Mouse (Mus musculus): ENCODE measurements around the gene CK137956. TPM values are rescaled to one million over a fixed set of nuclear protein-coding genes. Genes with fewer than 3 reads are reported as not detected.

Gene CK137956
- total and polyA plus RNA-seq, 2 experiments from 2014 or later = 2.4 to 3.0 TPM

GRCm38 (mm10) chr4:127981125-127981524, 10.4 kb upstream of the CK137956 start:
- no peaks in the 10 kb centered on the region for H3K27me3 ChIP-seq (ENCODE audit: insufficient read depth, low read length)
- WGBS = 34% methylated on average over 6 of the region's 6 CpGs
- no peak overlapping the region for H3K4me3 ChIP-seq (ENCODE audit: low read length)
- DNase-seq (ENCODE audit: low spot score) = peak; percentile 42
- no peak overlapping the region for H3K4me2 ChIP-seq (ENCODE audit: low read depth, low read length)
- H3K9ac ChIP-seq (replicated peaks; ENCODE audit: low read length) = no peak overlapping the region
- H3K4me1 ChIP-seq (ENCODE audit: insufficient read depth, low read length) = 0 out of 2 replicates have a peak, but pooled peaks cover 6% of the 10 kb centered on the region
- no peaks in the 10 kb centered on the region for H3K9me3 ChIP-seq (ENCODE audit: low read length)
- H3K36me3 ChIP-seq (ENCODE audit: insufficient read depth, low read length) = no peaks in the 10 kb centered on the region
- peak; percentile 21 for ATAC-seq
- H3K27ac ChIP-seq = no peak overlapping the region
- TF ChIP-seq CTCF (IDR thresholded peaks at IDR 0.05; ENCODE audit: low read depth) = no peak

- Histone ChIP-seq H3K4me1 (ENCODE audit: insufficient read depth, low read length) (peaks cover 9% of the 10 kb centered on the region; the same call in 1 of the 2 replicates), H3K27ac (no peak overlapping the region), H3K4me2 (ENCODE audit: low read depth, low read length) (no peak overlapping the region), H3K4me3 (ENCODE audit: low read length) (no peak overlapping the region), H3K9ac (replicated peaks; ENCODE audit: low read length) (no peak overlapping the region), H3K27me3 (ENCODE audit: insufficient read depth, low read length) (peaks cover 6% of the 10 kb centered on the region; the same call in 1 of the 2 replicates), H3K9me3 (ENCODE audit: low read length) (no peaks in the 10 kb centered on the region), H3K36me3 (ENCODE audit: insufficient read depth, low read length) (no peaks in the 10 kb centered on the region)
- ATAC-seq (no peak), DNase-seq (ENCODE audit: low spot score) (no peak)
- 73% methylated on average over 3 of the region's 3 CpGs for WGBS
- no peak for TF ChIP-seq CTCF (IDR thresholded peaks at IDR 0.05; ENCODE audit: low read depth)
Observed at GRCm38 (mm10) chr4:127972976-127973375, 2.2 kb upstream of the CK137956 start.

DNA sequence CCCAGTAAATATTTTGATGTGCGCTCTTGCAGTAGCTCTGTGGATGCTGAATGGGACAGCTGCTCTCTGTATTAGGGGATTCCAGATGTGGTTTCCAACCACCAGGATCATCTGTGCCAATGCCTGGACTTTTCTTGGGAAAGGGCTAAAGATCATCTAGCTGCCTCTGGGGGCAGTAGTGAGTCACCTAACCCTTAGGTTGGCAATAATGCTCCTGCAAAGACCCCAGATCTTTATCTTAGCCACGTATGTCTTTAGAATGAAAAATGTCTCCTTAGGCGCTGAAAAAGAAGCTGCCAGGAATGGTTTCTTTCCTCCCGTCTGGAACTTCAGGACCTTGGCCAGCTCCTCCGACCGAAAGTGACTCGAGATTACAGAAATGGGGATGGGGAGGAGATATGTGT, 731 bp downstream of the CK137956 start:
- peak; percentile 72 for TF ChIP-seq CTCF (IDR thresholded peaks at IDR 0.05; ENCODE audit: low read depth)
- peaks cover 6% of the 10 kb centered on the region; the same call in 1 of the 2 replicates for H3K27me3 ChIP-seq (ENCODE audit: insufficient read depth, low read length)
- H3K4me3 ChIP-seq (ENCODE audit: low read length) = no peak overlapping the region
- 6% methylated on average over 7 of the region's 7 CpGs for WGBS
- H3K9me3 ChIP-seq (ENCODE audit: low read length) = no peaks in the 10 kb centered on the region
- no peak overlapping the region for H3K27ac ChIP-seq
- no peaks in the 10 kb centered on the region for H3K36me3 ChIP-seq (ENCODE audit: insufficient read depth, low read length)
- DNase-seq (ENCODE audit: low spot score) (peak; percentile 69), ATAC-seq (no peak)
- H3K4me1 ChIP-seq (ENCODE audit: insufficient read depth, low read length) = peaks cover 9% of the 10 kb centered on the region; the same call in 1 of the 2 replicates
- H3K4me2 ChIP-seq (ENCODE audit: low read depth, low read length) = no peak overlapping the region
- H3K9ac ChIP-seq (replicated peaks; ENCODE audit: low read length) = no peak overlapping the region

GRCm38 (mm10) chr4:127969101-127969500, 1.6 kb downstream of the CK137956 start:
- H3K4me1 ChIP-seq (ENCODE audit: insufficient read depth, low read length) = peaks cover 9% of the 10 kb centered on the region; the same call in 1 of the 2 replicates
- ATAC-seq = no peak
- no peak for TF ChIP-seq CTCF (IDR thresholded peaks at IDR 0.05; ENCODE audit: low read depth)
- no peak overlapping the region for H3K4me2 ChIP-seq (ENCODE audit: low read depth, low read length)
- H3K36me3 ChIP-seq (ENCODE audit: insufficient read depth, low read length) = no peaks in the 10 kb centered on the region
- WGBS = 13% methylated on average over 7 of the region's 7 CpGs
- peaks cover 6% of the 10 kb centered on the region; the same call in 1 of the 2 replicates for H3K27me3 ChIP-seq (ENCODE audit: insufficient read depth, low read length)
- H3K4me3 ChIP-seq (ENCODE audit: low read length) = no peak overlapping the region
- H3K9me3 ChIP-seq (ENCODE audit: low read length) = no peaks in the 10 kb centered on the region
- DNase-seq (ENCODE audit: low spot score) = peak; percentile 56
- no peak overlapping the region for H3K9ac ChIP-seq (replicated peaks; ENCODE audit: low read length)
- H3K27ac ChIP-seq = no peak overlapping the region

DNA sequence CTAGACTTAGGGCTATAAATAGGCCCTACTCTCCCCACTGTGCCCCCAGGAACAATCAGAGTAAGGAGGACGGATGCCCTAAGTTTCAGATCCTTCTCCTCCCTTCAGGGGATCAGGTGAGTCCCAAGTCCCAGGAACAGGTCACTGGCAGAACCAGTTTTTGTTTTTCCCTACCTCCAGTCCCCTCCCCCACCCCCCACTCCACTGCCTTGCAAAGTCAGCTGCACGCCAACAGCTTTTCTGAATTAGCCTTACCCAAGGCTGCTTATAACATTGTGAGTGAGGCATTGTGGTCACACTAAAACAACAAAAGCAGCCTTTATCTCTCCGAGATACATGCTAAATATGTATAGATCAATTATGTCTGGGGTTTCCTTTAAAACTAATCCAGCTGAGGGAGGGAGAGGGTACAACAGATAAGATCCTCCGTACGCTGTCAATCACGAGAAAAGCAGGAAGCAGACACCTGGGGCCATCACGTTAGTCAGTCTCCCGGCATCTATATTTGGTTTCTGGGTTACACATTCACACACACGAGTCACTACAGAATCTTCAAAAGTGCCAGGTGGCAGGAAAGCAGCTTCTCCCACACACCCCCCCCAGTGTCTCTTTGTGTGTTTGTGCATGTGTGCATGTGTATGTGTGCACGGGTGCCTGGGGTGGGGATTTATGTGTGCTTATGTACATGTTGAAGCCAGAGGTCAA, 17.6 kb downstream of the CK137956 start:
- ATAC-seq = no peak
- H3K4me2 ChIP-seq (ENCODE audit: low read depth, low read length) = no peak overlapping the region
- WGBS = 50% methylated on average over 10 of the region's 10 CpGs
- DNase-seq (ENCODE audit: low spot score) = no peak
- no peak overlapping the region for H3K9ac ChIP-seq (replicated peaks; ENCODE audit: low read length)
- H3K36me3 ChIP-seq (ENCODE audit: insufficient read depth, low read length) = no peaks in the 10 kb centered on the region
- H3K9me3 ChIP-seq (ENCODE audit: low read length) = no peaks in the 10 kb centered on the region
- no peak for TF ChIP-seq CTCF (IDR thresholded peaks at IDR 0.05; ENCODE audit: low read depth)
- no peak overlapping the region for H3K4me3 ChIP-seq (ENCODE audit: low read length)
- H3K27me3 ChIP-seq (ENCODE audit: insufficient read depth, low read length) = no peaks in the 10 kb centered on the region
- H3K27ac ChIP-seq = no peak overlapping the region
- no peaks in the 10 kb centered on the region for H3K4me1 ChIP-seq (ENCODE audit: insufficient read depth, low read length)

DNA sequence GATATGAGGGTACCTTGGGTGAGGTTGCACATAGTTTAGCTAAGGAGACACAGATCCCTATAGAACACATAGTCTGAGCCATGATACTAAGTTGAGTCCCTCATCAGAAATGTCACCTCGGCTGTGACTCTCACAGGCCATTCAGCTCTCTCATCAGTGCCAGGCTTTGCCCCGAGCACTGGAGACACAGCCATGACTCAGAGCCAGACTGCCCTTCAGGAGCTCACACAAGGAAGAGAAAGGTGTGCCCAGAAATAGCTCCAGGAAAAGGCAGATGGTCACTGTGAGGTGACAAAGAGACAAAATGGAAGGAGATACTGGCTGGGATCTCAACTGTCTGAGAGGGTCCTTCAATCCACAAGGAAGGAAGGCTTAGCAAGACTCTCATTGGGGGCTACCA, 23.1 kb downstream of the CK137956 start:
- no peak overlapping the region for H3K4me2 ChIP-seq (ENCODE audit: low read depth, low read length)
- WGBS = 65% methylated on average over 2 of the region's 2 CpGs
- no peak for ATAC-seq

DNA sequence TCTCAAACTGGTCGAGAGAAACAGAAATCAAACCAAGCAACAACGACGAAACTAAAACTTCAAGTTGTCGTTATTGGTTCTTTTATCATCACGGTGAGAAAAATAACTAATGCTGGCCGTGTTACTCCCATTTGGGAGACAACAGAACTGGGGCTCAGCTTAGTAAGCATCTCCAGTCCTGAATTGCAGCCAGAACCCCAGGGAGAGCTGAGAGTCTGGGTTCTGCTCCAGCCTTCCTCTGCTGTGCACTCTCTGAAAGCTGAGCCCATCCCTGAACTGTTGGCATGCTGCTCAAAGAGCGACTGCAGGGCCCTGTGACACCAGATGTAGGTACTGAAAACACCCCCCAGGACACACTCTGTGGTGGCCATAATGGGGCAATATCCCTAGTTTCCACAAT, 33.3 kb downstream of the CK137956 start:
- TF ChIP-seq CTCF (IDR thresholded peaks at IDR 0.05; ENCODE audit: low read depth) = no peak
- no peak overlapping the region for H3K27ac ChIP-seq
- no peaks in the 10 kb centered on the region for H3K27me3 ChIP-seq (ENCODE audit: insufficient read depth, low read length)
- no peaks in the 10 kb centered on the region for H3K9me3 ChIP-seq (ENCODE audit: low read length)
- no peak overlapping the region for H3K4me2 ChIP-seq (ENCODE audit: low read depth, low read length)
- ATAC-seq (no peak), DNase-seq (ENCODE audit: low spot score) (no peak)
- no peak overlapping the region for H3K4me3 ChIP-seq (ENCODE audit: low read length)
- 81% methylated on average over 7 of the region's 7 CpGs for WGBS
- no peaks in the 10 kb centered on the region for H3K4me1 ChIP-seq (ENCODE audit: insufficient read depth, low read length)
- no peaks in the 10 kb centered on the region for H3K36me3 ChIP-seq (ENCODE audit: insufficient read depth, low read length)
- no peak overlapping the region for H3K9ac ChIP-seq (replicated peaks; ENCODE audit: low read length)

More for the DNA sequence above, 23.1 kb downstream of the CK137956 start:
- Histone ChIP-seq H3K27ac (no peak overlapping the region), H3K9ac (replicated peaks; ENCODE audit: low read length) (no peak overlapping the region), H3K9me3 (ENCODE audit: low read length) (no peaks in the 10 kb centered on the region), H3K36me3 (ENCODE audit: insufficient read depth, low read length) (no peaks in the 10 kb centered on the region), H3K4me3 (ENCODE audit: low read length) (no peak overlapping the region), H3K27me3 (ENCODE audit: insufficient read depth, low read length) (no peaks in the 10 kb centered on the region), H3K4me1 (ENCODE audit: insufficient read depth, low read length) (no peaks in the 10 kb centered on the region)
- no peak for DNase-seq (ENCODE audit: low spot score)
- no peak for TF ChIP-seq CTCF (IDR thresholded peaks at IDR 0.05; ENCODE audit: low read depth)
